Mouse (Mus musculus) CD4-positive, CD25-positive, alpha-beta regulatory T cell, adult 4 months (primary cell): ENCODE measurements around the gene Glt8d2. TPM values are rescaled to one million over a fixed set of nuclear protein-coding genes. Genes with fewer than 3 reads are reported as not detected.

ENCODE experiments used
- ATAC-seq: one replicate; pipeline ENCODE4 v1.8.0; 2017
- polyA plus RNA-seq, 2 experiments: library from polyadenylated mRNA; unstranded; fragments of 100-300 nt; shearing (Covaris generic); gene quantifications; one replicate each; pipeline ENCODE4 v1.2.1; 2017

The Glt8d2 gene
- 1 to 10 TPM; 2.1 to 2.9 TPM for polyA plus RNA-seq

DNA sequence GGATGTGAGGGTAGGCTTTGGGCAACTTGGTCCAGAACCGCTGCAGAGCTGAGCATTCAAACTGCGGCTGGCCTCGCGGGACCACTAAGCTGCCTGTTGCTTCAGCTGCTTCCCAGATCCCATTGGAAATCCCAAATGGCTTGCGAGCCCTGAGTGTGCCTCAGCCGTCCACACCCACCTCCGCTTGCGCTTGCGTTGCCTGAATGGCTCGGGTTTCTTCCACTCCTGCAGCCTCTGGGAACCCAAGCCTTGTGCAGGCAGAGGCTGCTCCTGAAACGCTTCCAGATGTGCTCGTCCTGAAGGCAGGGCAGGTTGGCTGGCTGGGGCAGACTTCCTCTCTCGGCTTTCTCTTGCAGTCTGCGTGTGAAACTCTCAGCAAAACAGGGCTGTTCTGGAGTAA lies at the start of gene Glt8d2:
Glt8d2 (minus strand) TSS at position 157 of the 400 bp plus-strand sequence.
- ATAC-seq = no peak

GRCm38 (mm10) chr10:82699296-82699941 lies 9.0 kb upstream of the Glt8d2 start:
- ATAC-seq = peak; percentile 53

DNA sequence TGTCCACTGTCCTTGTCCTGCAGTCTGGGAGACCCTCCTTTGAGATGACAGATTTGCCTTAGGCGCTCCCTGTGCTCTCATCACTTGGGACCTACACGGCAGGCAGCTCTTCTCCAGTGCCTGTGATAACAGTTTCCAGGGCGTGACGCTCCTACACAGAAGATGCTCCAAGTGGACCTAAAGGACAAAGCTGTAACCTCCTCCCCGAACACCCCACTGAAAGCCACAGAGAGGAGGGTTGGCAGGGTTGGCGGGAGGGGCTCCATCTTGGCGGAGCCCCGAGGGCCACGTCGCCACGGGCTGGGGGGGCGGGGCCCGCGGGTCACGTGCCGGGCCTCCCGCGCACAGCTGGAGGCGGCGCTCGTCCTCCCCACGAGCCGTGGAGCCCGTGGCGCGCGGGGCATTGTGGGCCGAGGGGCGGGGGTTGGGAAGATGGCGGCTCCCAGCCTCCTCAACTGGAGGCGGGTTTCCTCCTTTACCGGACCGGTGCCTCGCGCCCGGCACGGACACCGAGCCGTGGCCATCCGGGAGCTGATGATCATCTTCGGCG lies 8.3 kb upstream of the Glt8d2 start:
- peak; percentile 82 for ATAC-seq

DNA sequence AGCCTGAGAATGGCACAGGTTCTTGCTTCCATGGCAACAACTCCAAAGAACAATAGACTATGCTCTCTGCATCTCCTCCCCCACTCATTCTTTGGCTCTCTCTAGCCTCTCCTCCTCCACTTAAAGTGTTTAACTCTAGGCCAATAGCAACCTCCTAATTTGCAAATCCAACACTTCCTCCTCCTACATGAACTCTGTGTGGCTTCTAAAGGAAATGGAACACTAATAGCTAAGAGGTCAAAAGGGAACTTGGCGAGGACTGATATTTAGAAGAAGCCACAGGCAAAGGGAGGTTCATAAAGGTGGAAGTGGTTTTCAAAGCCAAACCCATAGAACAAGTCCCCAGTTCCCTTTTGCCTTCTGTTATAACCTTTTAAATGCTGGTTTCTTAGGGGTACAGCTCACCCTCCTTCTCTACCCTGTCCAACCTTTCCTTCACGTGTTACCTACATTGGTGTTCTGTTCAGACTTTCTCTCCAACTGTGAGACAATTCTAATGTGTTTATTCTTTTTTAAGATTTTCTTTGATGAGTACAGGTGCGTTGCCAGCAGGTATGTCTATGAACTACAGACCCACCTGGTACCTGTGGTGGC lies 7.0 kb upstream of the Glt8d2 start:
- ATAC-seq = peak; percentile 48

DNA sequence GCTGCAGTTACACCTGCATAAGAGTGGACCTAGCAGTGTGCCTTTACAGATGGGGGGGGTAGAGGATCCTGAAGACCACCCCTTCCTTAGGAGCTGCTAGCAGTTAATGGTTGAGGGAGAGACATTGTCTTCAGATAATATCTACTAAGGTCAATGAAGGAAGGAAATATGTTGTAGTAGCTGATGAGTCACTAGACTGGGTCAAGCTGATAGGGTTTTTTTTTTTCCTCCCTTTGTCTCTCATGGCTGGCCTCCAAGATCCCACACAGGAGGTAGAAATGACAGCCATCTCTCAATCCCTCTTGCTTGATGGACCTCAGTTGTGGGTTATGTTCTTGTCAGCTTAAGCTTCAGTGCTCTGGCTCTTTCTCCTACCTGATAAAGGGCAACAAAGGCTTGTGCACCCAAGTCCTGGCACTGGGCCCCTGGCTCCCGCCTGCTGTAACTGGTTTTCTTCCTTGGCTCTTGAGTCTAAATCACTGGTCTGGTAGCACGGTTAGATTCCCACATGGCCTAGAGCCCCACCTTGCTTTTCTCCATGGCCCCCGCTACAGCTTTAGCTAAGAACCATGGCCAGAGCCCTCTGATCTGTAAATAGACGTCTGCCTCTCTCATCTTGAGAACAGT lies 6.1 kb upstream of the Glt8d2 start:
- ATAC-seq = no peak

DNA sequence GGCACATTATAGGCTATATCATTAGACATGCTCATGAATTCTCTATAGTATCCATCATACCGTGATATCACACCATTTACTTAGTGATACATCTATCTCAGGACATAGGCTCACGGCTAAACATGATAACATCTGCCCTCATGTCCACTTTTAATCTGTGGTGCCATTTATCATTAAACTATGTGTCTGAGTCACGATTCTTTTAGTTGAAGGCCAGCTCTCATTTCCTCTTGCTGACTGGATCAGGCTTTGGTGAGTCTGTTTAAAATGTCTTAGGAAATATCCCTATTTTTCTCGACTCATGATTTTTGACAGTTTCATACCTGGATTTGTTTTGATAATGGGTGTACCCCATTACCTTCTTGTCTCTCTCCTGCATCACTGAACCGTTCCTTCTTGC lies 5.5 kb upstream of the Glt8d2 start, which contains the start of gene Hcfc2:
Hcfc2 (plus strand) TSS at position 205 of the 400 bp plus-strand sequence.
- ATAC-seq = no peak

GRCm38 (mm10) chr10:82689681-82690211 lies 704 bp downstream of the Glt8d2 start:
- no peak for ATAC-seq

DNA sequence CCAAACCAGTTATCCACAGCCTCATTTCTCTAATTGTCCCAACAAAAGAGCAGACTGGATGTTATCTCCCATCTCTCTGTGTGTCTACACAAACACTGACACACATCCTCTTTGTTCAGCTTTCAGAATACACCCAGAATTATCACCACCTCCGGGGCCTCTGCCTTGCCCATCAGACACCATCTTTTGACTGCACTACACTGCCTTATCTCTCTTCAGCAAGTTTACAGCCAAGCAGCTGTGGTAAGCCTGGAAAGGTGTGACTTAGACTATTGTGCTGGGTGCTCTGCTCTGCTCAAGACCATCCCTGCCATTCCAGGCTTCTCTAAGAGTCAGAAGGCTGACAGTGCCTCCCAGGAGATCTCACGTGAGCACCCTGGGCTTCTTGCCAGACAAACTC lies 5.0 kb downstream of the Glt8d2 start:
- ATAC-seq = no peak

DNA sequence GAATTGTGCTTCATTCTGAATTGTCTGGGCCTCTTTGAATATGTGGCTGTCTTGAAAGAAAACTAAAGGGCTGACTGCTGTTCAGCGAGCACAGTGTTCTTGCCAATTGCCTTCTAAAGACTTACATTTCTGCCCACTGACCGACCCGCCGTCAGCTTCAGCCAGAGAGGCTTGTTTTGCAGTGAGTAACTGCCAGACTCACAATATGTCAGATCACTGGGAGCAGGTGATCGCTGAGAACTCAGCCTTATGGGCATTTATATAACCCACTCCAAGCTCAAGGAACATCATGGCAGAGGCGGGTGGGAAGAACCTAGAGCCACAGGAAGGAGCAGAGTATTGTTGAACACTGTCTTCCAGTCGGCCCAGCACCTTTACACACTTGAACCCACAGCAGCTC lies 8.8 kb downstream of the Glt8d2 start:
- no peak for ATAC-seq

GRCm38 (mm10) chr10:82680769-82681168 lies 9.7 kb downstream of the Glt8d2 start:
- ATAC-seq = no peak

- no peak for ATAC-seq
Observed at GRCm38 (mm10) chr10:82676949-82677348, 13.5 kb downstream of the Glt8d2 start.

GRCm38 (mm10) chr10:82670205-82670604 lies 20.2 kb downstream of the Glt8d2 start:
- ATAC-seq = no peak

- ATAC-seq = peak; percentile 72
Observed at GRCm38 (mm10) chr10:82666436-82667234, 23.8 kb downstream of the Glt8d2 start.

GRCm38 (mm10) chr10:82665951-82666350 lies 24.5 kb downstream of the Glt8d2 start:
- ATAC-seq = no peak

DNA sequence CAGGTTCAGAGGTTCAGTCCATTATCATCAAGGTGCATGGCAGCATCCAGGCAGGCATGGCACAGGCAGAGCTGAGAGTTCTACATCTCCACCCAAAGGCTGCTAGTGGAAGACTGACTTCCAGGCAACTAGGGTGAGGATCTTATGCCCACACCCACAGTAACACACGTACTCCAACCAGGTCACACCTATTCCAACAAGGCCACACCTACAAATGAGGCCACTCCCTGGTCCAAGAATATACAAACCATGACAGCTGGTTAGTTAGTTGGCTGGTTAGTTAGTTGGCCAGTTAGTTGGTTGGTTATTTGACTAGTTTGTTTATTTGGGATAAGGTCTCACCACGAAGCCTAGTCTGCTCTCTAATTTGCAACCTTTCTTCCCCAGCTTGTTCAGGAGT lies 27.2 kb downstream of the Glt8d2 start:
- ATAC-seq = no peak

DNA sequence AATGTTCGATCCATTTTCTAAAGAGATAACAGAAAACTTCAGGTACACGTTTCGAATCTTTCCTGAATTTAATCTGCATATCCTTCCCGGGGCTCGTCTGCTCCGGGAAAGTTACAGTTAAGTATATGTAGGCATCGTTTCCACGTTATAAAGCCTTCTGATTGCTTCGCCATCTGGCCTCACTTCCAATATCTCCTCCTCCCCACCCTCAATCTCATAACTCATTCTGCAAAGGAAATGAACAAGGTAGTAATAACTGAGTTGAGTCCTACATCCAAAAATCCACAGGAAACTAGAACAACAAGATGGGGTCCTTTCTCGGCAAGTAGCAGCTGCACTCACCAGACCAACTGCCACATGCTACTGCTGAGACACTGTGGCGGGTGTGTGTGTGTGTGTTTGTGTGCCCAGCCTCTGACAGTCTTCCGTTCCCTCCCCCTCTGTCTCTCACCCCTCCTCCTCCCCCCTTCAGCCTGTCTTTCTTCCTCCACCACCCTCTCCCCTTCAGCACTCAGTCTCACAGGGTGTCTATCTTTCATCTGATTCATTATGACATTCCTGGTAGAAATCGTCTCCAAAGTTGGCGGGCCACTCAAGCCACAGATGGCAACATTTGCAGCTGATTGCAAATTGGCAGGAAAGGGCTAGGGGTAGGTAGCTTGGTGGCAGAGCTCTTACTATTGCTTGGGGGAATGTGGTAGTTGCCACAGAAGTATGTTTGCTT lies 28.0 kb downstream of the Glt8d2 start:
- ATAC-seq = peak; percentile 82

GRCm38 (mm10) chr10:82661820-82662219 lies 28.6 kb downstream of the Glt8d2 start:
- peak; percentile 35 for ATAC-seq

DNA sequence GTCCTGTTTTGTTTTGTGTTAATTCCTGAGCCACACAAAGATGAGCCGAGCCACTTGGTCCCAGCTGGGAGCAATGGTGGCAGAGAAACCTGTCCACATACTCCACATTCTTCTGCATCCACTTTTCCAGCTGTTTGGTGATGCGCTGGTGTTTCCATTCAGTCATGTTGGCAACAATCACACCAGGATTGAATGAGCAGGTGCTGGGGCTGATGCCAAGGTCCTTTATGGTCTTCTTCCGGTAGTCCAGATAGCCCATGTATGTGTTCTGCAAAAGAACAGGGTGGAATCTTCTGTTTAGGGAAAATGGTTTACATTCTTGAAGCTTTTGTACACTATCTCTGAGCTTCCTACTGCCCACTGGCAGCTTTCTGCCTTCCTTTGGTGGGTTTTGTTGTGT lies 35.9 kb downstream of the Glt8d2 start:
- no peak for ATAC-seq

- ATAC-seq = no peak
Observed at GRCm38 (mm10) chr10:82652625-82653024, 37.8 kb downstream of the Glt8d2 start.

GRCm38 (mm10) chr10:82651221-82651620 lies 39.2 kb downstream of the Glt8d2 start:
- ATAC-seq = no peak

DNA sequence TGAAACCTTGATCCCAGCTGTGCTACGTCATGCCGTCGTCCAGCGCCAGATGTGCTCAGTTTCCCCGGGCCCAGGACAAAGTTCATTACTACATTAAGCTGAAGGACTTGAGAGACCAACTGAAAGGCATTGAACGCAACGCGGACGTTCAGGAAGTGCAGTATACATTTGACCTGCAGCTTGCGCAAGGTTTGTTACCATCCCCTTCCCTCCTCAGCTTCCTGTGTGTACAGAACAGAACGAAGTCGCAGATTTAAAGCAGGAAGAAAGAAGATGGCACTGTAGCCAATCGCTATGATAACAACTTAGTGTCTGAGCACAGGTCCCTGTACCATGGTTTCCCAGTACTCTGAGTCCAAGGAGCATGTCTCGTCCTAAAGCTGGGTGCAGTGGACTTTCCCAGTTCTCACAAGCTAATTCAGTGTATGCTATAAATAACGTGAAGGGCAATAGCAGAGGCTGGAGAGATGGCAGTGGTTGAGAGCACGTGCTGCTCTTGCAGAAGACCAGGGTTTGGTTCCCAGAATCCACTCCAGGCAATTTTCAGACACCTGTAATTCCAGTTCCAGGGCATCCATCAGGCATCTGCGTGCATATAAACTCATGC lies 43.1 kb downstream of the Glt8d2 start:
- no peak for ATAC-seq
